Mouse (Mus musculus): ENCODE results near the gene Gm49416.

- TF ChIP-seq CTCF (IDR thresholded peaks at IDR 0.05; ENCODE audit: extremely low read depth, insufficient read depth, insufficient read length, insufficient replicate concordance) (no peak), POLR2A (IDR thresholded peaks at IDR 0.05; ENCODE audit: low read depth, low read length) (no peak)
Observed at GRCm38 (mm10) chr19:8919684-8920072, 31.0 kb downstream of the Gm49416 start.

All from spleen, adult 2 months (tissue).